Comparison of ENCODE assay signal across 15 mouse cellular contexts in the genomic region with DNA sequence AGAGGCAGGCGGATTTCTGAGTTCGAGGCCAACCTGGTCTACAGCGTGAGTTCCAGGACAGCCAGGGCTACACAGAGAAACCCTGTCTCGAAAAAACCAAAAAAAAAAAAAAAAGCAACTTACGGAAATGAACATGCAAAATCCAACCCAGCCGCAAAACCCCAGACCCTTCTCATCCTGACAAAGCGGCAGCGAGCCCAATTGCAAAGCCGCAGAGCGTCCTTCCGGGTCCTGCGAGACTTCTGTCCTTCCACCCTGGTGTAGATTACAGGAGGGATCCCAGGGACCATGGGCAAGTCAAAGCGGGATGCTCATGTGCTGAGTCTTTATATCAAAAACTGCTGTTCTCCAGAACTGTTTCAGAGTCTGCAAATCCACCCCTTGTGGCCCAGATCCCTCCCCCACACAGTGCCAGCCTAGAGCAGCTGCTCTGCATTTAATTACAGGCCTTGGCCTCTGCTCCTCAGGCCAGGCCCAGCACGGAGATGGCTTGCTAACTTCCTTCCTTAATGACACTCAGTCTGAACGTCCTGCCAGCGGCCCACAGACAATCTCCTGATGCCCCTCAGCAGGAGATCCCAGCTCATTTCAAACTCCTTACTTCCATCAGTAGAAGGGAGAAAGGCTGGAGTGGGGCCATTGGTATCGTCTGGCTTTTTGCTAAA.
DNase-seq lines count a peak whose midpoint lies in the region; ATAC-seq and TF ChIP-seq lines count a peak whose summit lies in the region.
"Had no signal": no experiment of that assay in that cellular context is flagged by ENCODE, and none has a peak within 500 bp of the region (broad histone marks: within the 10 kb centered on the region; RNA-seq: fewer than 3 reads in every experiment).

No protein-coding gene starts in this region.

- H3K4me3 ChIP-seq in hindbrain, embryonic 10.5 days, result no peak overlapping the region
- H3K4me3 ChIP-seq in hindbrain, embryonic 12.5 days, result no peak overlapping the region
- no peak overlapping the region for H3K4me3 ChIP-seq in bone marrow, adult 2 months (replicated peaks; ENCODE audit: control insufficient read depth, low read depth, low read length)
- H3K4me3 ChIP-seq in limb, embryonic 10.5 days, result no peak overlapping the region
- H3K4me3 ChIP-seq: stomach, embryonic 15.5 days had no signal

- no peaks in the 10 kb centered on the region for H3K27me3 ChIP-seq in hindbrain, embryonic 10.5 days (ENCODE audit: insufficient read depth, poor library complexity, severe bottlenecking)
- H3K27me3 ChIP-seq in hindbrain, embryonic 12.5 days, result no peaks in the 10 kb centered on the region
- no peaks in the 10 kb centered on the region for H3K27me3 ChIP-seq in limb, embryonic 10.5 days (ENCODE audit: low read depth, poor library complexity, severe bottlenecking)
- H3K27me3 ChIP-seq: stomach, embryonic 15.5 days had no signal

- no peaks in the 10 kb centered on the region for H3K9me3 ChIP-seq in hindbrain, embryonic 10.5 days
- no peaks in the 10 kb centered on the region for H3K9me3 ChIP-seq in hindbrain, embryonic 12.5 days (replicated peaks)
- H3K9me3 ChIP-seq in limb, embryonic 10.5 days (replicated peaks), result no peaks in the 10 kb centered on the region
- H3K9me3 ChIP-seq: stomach, embryonic 15.5 days had no signal

- no peak for TF ChIP-seq CTCF in bone marrow, adult 2 months (IDR thresholded peaks at IDR 0.05; ENCODE audit: control insufficient read depth, insufficient read depth, low read length)

- no peaks in the 10 kb centered on the region for H3K36me3 ChIP-seq in hindbrain, embryonic 10.5 days
- H3K36me3 ChIP-seq in hindbrain, embryonic 12.5 days, result no peaks in the 10 kb centered on the region
- H3K36me3 ChIP-seq in limb, embryonic 10.5 days, result no peaks in the 10 kb centered on the region
- H3K36me3 ChIP-seq: stomach, embryonic 15.5 days had no signal

- WGBS in hindbrain, embryonic 10.5 days, result 72% methylated on average over 17 of the region's 17 CpGs
- WGBS in hindbrain, embryonic 12.5 days, result 63% methylated on average over 17 of the region's 17 CpGs
- WGBS in bone marrow, adult 2 months, result 28% methylated on average over 17 of the region's 17 CpGs
- WGBS in limb, embryonic 10.5 days, result 63% methylated on average over 17 of the region's 17 CpGs

- no peak for TF ChIP-seq POLR2A in bone marrow, adult 2 months (IDR thresholded peaks at IDR 0.05; ENCODE audit: borderline replicate concordance, control insufficient read depth, low read depth, low read length)

- H3K27ac ChIP-seq in hindbrain, embryonic 10.5 days, result no peak overlapping the region
- no peak overlapping the region for H3K27ac ChIP-seq in hindbrain, embryonic 12.5 days
- H3K27ac ChIP-seq in bone marrow, adult 2 months (ENCODE audit: control insufficient read depth, insufficient read depth, low read depth, low read length, poor library complexity), result peak overlapping the region; percentile 70
- H3K27ac ChIP-seq in limb, embryonic 10.5 days, result peak overlapping the region; percentile 74
- H3K27ac ChIP-seq: liver, embryonic 14.5 days; stomach, embryonic 15.5 days had no signal

- no peak for ATAC-seq in hindbrain, embryonic 12.5 days (ENCODE audit: low FRiP score)

- peaks cover 13% of the 10 kb centered on the region; the same call in 1 of the 2 replicates for H3K4me1 ChIP-seq in hindbrain, embryonic 10.5 days (replicated peaks)
- H3K4me1 ChIP-seq in hindbrain, embryonic 12.5 days, result peaks cover 4% of the 10 kb centered on the region; the same call in 1 of the 2 replicates
- H3K4me1 ChIP-seq in bone marrow, adult 2 months (ENCODE audit: control insufficient read depth, insufficient read depth, low read length), result peaks cover 5% of the 10 kb centered on the region
- H3K4me1 ChIP-seq in limb, embryonic 10.5 days, result peaks cover 40% of the 10 kb centered on the region
- H3K4me1 ChIP-seq: stomach, embryonic 15.5 days had no signal

- H3K9ac ChIP-seq in hindbrain, embryonic 12.5 days, result no peak overlapping the region
- H3K9ac ChIP-seq: liver, embryonic 14.5 days; stomach, embryonic 15.5 days had no signal

- DNase-seq in hindbrain, embryonic 10.5 days (ENCODE audit: low spot score), result peak; percentile 39
- peak; percentile 60 for DNase-seq in embryo, embryonic 10.5 days (ENCODE audit: low spot score)
- peak; percentile 69 for DNase-seq in limb, embryonic 10.5 days (ENCODE audit: low spot score)
- DNase-seq in urinary bladder, postnatal 4 days (ENCODE audit: low spot score in 2 of 2), result no peak
- DNase-seq in layer of hippocampus, adult 18-20 months (ENCODE audit: low spot score in 2 of 2), result no peak
- DNase-seq: adrenal gland, postnatal 14 days; cerebellum, adult 11 months; heart, adult 18-20 months; heart, postnatal 4 days; kidney, adult 11 months; lung, postnatal 36 days had no signal

- H3K4me2 ChIP-seq in hindbrain, embryonic 12.5 days (replicated peaks), result no peak overlapping the region
- H3K4me2 ChIP-seq: stomach, embryonic 15.5 days had no signal

Comparison
In these comparisons a context has a peak if more than half of its experiments do, and no peak if none do; other contexts are left out.
1. DNase-seq: peak in hindbrain, embryonic 10.5 days (single experiment), embryo, embryonic 10.5 days (single experiment) and limb, embryonic 10.5 days (single experiment); none in urinary bladder, postnatal 4 days (0 of 2) and layer of hippocampus, adult 18-20 months (0 of 2).
2. H3K27ac ChIP-seq: peak in bone marrow, adult 2 months (single experiment) and limb, embryonic 10.5 days (single experiment); none in hindbrain, embryonic 10.5 days (single experiment) and hindbrain, embryonic 12.5 days (single experiment).